Mouse (Mus musculus): Measurements from ENCODE around the gene Catsperb. TPM values are rescaled to one million over a fixed set of nuclear protein-coding genes. Genes with fewer than 3 reads are reported as not detected.

The Catsperb gene
- not detected in 2 replicates for polyA plus RNA-seq (2012; rRNA removed)

GRCm38 (mm10) chr12:101404353-101404752 lies at the start of gene Catsperb:
Gene Catsperb, plus strand, starts transcription at chr12:101404653.

Measured in colon, adult 2 months (tissue).